Mouse (Mus musculus): ENCODE measurements at regions not wholly inside any gene's neighbourhood (a gene's known extent, or its start where the extent isn't known, plus 50 kb on each side); places are given as distances from the start of the nearest gene placed in this dataset.

- Histone ChIP-seq H3K4me1 (ENCODE audit: control insufficient read depth in 1 of 2, insufficient read depth in 2 of 2) (peaks cover 0 to 3% of the 10 kb centered on the region in 2 experiments; a peak in 1 of 4 replicates), H3K9me3 (replicated peaks; ENCODE audit: low read length) (no peaks in the 10 kb centered on the region), H3K4me3 (replicated peaks in 1 of 3; ENCODE audit: low read depth in 2 of 3, low read length in 2 of 3, poor library complexity in 1 of 3) (no peak overlapping the region), H3K27ac (ENCODE audit: insufficient read depth, low read depth) (no peak overlapping the region), H3K27me3 (replicated peaks) (no peaks in the 10 kb centered on the region), H3K9ac (ENCODE audit: insufficient read depth, low read depth) (no peak overlapping the region), H3K36me3 (replicated peaks in 1 of 2; ENCODE audit: control insufficient read depth in 1 of 2, insufficient read depth in 1 of 2, low read length in 1 of 2) (no peaks in the 10 kb centered on the region), H3K79me2 (replicated peaks; ENCODE audit: control insufficient read depth, extremely low read depth, insufficient read depth, poor library complexity, severe bottlenecking) (no peaks in the 10 kb centered on the region), H3K4me2 (ENCODE audit: insufficient read depth, low read depth, poor library complexity, severe bottlenecking) (no peak overlapping the region)
- in situ Hi-C loops (cut with MboI; ENCODE audit: low pct_ligation_motif_present, low pct_unique_long_range_greater_than_20kb, low sequenced_read_pairs) (no loop called here), dilution Hi-C loops (cut with MboI; ENCODE audit: extremely low pct_ligation_motif_present, extremely low pct_unique_long_range_greater_than_20kb, low sequenced_read_pairs) (no loop called here)
- DNase-seq (ENCODE audit: extremely low read depth), result no peak
- TF ChIP-seq POLR2AphosphoS2 (IDR thresholded peaks at IDR 0.05; ENCODE audit: low read depth, low read length), result no peak
- TF ChIP-seq E2F4 (IDR thresholded peaks at IDR 0.05; ENCODE audit: insufficient replicate concordance, low read depth, low read length), result no peak
- TF ChIP-seq SIN3A (IDR thresholded peaks at IDR 0.05; ENCODE audit: low read length), result no peak
- no peak for TF ChIP-seq JUN (IDR thresholded peaks at IDR 0.05; ENCODE audit: insufficient read depth, low read depth, low read length)
- TF ChIP-seq GABPA (IDR thresholded peaks at IDR 0.05; ENCODE audit: insufficient replicate concordance, low read depth, low read length), result no peak
- no peak for TF ChIP-seq ETS1 (conservative IDR thresholded peaks at IDR 0.05; ENCODE audit: low read depth, low read length)
- no peak for TF ChIP-seq ZMIZ1 (IDR thresholded peaks at IDR 0.05; ENCODE audit: low read depth, low read length)
- no peak for TF ChIP-seq JUND (conservative IDR thresholded peaks at IDR 0.05; ENCODE audit: low read depth, low read length)
- no peak for TF ChIP-seq TBP (conservative IDR thresholded peaks at IDR 0.05; ENCODE audit: low read depth, low read length)
- TF ChIP-seq NELFE (IDR thresholded peaks at IDR 0.05; ENCODE audit: low read depth, low read length), result no peak
- no peak for TF ChIP-seq NRF1 (IDR thresholded peaks at IDR 0.05; ENCODE audit: low read depth, low read length)
- no peak for TF ChIP-seq POLR2A (IDR thresholded peaks at IDR 0.05; ENCODE audit: low read depth, low read length)
- TF ChIP-seq USF2 (conservative IDR thresholded peaks at IDR 0.05; ENCODE audit: low read depth, low read length), result no peak
- TF ChIP-seq MAX (IDR thresholded peaks at IDR 0.05; ENCODE audit: low read length), result no peak
These were observed 74.6 kb downstream of the Dll1 start for GRCm38 (mm10) chr17:15302110-15302509.

GRCm38 (mm10) chr17:15299743-15300371 is 76.8 kb downstream of the Dll1 start:
- H3K9ac ChIP-seq (ENCODE audit: insufficient read depth, low read depth), result no peak overlapping the region
- in situ Hi-C loops (cut with MboI; ENCODE audit: low pct_ligation_motif_present, low pct_unique_long_range_greater_than_20kb, low sequenced_read_pairs), result no loop called here

More at GRCm38 (mm10) chr17:15299743-15300371, 76.8 kb downstream of the Dll1 start:
- no peak overlapping the region for H3K27ac ChIP-seq (ENCODE audit: insufficient read depth, low read depth)
- H3K4me3 ChIP-seq (replicated peaks in 1 of 3; ENCODE audit: low read depth in 2 of 3, low read length in 2 of 3, poor library complexity in 1 of 3), result no peak overlapping the region
- H3K4me2 ChIP-seq (ENCODE audit: insufficient read depth, low read depth, poor library complexity, severe bottlenecking), result no peak overlapping the region
- H3K36me3 ChIP-seq (replicated peaks in 1 of 2; ENCODE audit: control insufficient read depth in 1 of 2, insufficient read depth in 1 of 2, low read length in 1 of 2), result no peaks in the 10 kb centered on the region
- H3K27me3 ChIP-seq (replicated peaks), result no peaks in the 10 kb centered on the region
- no peaks in the 10 kb centered on the region for H3K79me2 ChIP-seq (replicated peaks; ENCODE audit: control insufficient read depth, extremely low read depth, insufficient read depth, poor library complexity, severe bottlenecking)
- no peak for DNase-seq (ENCODE audit: extremely low read depth)
- no peaks in the 10 kb centered on the region for H3K9me3 ChIP-seq (replicated peaks; ENCODE audit: low read length)
- dilution Hi-C loops (cut with MboI; ENCODE audit: extremely low pct_ligation_motif_present, extremely low pct_unique_long_range_greater_than_20kb, low sequenced_read_pairs), result no loop called here
- peaks cover 0 to 3% of the 10 kb centered on the region in 2 experiments; a peak in 1 of 4 replicates for H3K4me1 ChIP-seq (ENCODE audit: control insufficient read depth in 1 of 2, insufficient read depth in 2 of 2)
- no peak for TF ChIP-seq TBP (conservative IDR thresholded peaks at IDR 0.05; ENCODE audit: low read depth, low read length)
- no peak for TF ChIP-seq NRF1 (IDR thresholded peaks at IDR 0.05; ENCODE audit: low read depth, low read length)

Data from CH12.LX (cell line).